Mouse (Mus musculus): ENCODE measurements around the gene Ttc41.

GRCm38 (mm10) chr10:86712156-86712555, 6.5 kb downstream of the Ttc41 start:
- TF ChIP-seq EP300 (IDR thresholded peaks at IDR 0.05) = no peak
- TF ChIP-seq CTCF (IDR thresholded peaks at IDR 0.05) = no peak

Measured in lung, postnatal 0 days (tissue).